Mouse (Mus musculus) left cerebral cortex, adult 18-20 months (tissue): Measurements from ENCODE around the gene Arl4c. TPM values are rescaled to one million over a fixed set of nuclear protein-coding genes. Genes with fewer than 3 reads are reported as not detected.

ENCODE experiments used
- DNase-seq, 2 experiments: peaks; one replicate each; pipeline ENCODE4 v3.0.0; 2021 to 2022; ENCODE audit warnings: low spot score in 2 of 2, mixed read lengths in 1 of 2
- total RNA-seq, 2 experiments: library from RNA; stranded (reverse); gene quantifications; 2 replicates each; pipeline ENCODE4 v1.2.3; 2021

The Arl4c gene
- total RNA-seq, 2 experiments from 2014 or later: 37.8 to 40.1 TPM

- DNase-seq: no peak
Measured at GRCm38 (mm10) chr1:88625190-88625589, 76.8 kb downstream of the Arl4c start.

- no peak for DNase-seq
Measured at GRCm38 (mm10) chr1:88624376-88624775, 77.6 kb downstream of the Arl4c start.

GRCm38 (mm10) chr1:88623541-88624115, 78.4 kb downstream of the Arl4c start:
- no peak for DNase-seq

Other genes starting within 250 kb of the Arl4c start
- gene Glrp1, start 192.2 kb downstream of the Arl4c start, total RNA-seq: not detected